Mouse (Mus musculus): ENCODE data around the gene Tceal6. TPM values are rescaled to one million over a fixed set of nuclear protein-coding genes. Genes with fewer than 3 reads are reported as not detected.
"Not testable (repeated sequence)": the region's sequence is repeated elsewhere in the genome, so short reads cannot be mapped to it uniquely, and the experiment has no call there.

Tceal6 gene
- total RNA-seq (2018; cell fraction: chromatin; rRNA removed), result not detected
- total RNA-seq (2018; cell fraction: cytosol; rRNA removed), result not detected
- not detected for total RNA-seq (2018; cell fraction: nucleus; rRNA removed)
- not detected in 3 replicates for polyA plus RNA-seq (2018)

DNA sequence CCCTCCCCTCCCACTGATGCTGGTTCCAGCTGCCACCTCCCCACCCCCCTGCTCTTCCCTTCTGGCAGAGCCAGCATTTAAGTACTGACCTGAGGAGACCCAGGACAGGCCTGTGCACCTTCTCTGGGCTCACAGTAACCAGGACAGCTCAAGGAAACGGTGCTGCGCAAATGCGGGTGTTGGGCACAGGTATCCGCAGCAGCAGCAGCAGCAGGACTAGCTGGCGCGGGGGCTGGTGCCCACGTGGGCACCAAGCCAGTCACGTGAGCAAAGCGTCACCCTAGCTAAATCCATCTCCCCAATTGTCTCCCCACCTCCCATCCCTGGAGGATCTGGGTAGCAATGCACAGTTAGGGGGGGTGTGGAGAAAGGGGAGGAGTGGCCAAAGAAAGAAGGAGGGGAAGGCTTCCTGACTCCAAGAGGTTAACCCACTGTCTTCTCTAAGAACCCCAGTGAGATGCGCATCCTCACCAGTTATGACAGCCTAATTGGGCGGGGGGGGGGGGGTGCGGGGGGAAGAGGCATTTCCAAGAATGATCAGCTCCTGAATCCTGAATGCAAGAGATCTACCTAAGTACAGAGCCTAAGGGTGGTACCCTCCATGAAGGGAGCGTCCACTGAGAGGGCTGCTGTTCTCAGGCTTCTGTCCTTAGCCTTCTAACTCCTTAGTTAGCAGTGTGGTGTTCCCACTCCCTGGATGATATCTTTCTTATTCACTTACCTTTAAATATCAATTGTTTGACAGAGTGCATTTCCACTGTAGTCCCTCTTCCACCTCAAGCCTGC, at the start of gene Tceal6:
Tceal6 (minus strand) TSS at position 252 of the 786 bp plus-strand sequence.
- 19% methylated on average over 13 of the region's 13 CpGs for WGBS (ENCODE audit: missing documents)
- no peaks in the 10 kb centered on the region for H3K79me2 ChIP-seq (ENCODE audit: inconsistent target)
- H3K27ac ChIP-seq, result no peak within 1 kb of the TSS
- no peaks in the 10 kb centered on the region for H3K36me3 ChIP-seq (ENCODE audit: inconsistent target)
- H3K4me3 ChIP-seq (ENCODE audit: inconsistent target), result no peak within 1 kb of the TSS

DNA sequence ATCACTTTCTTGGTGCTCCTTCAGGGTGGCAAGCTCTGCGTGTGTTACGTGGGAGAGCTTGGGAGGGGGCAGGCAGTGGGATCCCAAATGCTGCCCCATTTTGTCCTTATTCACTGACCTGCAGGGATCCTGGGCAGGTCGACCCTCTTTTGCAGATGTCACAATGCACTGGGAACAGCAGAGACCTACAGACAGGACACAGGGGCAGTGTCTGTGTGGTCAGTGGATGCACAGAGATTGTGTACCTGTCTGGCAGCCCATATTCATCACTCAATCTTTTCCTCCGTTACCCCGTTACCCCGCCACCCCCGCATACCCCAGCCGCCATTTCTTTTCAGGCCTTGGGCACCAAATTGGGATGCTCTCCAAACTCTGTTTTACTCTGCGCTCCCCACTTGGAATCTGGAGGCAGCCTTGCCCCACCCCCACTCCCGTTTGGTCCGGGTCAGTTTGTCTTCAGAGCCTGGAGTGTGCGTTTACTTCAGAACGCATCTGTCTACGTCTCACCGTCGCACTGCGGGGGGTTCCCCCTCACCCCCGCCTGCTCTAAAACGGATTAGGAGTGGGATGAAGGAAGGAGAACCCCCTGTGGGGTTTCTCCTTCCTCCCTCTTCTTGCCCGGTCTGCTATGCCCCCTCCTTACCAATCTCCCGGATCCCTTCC, 583 bp downstream of the Tceal6 start:
- not testable (repeated sequence) for H3K36me3 ChIP-seq (ENCODE audit: inconsistent target)

DNA sequence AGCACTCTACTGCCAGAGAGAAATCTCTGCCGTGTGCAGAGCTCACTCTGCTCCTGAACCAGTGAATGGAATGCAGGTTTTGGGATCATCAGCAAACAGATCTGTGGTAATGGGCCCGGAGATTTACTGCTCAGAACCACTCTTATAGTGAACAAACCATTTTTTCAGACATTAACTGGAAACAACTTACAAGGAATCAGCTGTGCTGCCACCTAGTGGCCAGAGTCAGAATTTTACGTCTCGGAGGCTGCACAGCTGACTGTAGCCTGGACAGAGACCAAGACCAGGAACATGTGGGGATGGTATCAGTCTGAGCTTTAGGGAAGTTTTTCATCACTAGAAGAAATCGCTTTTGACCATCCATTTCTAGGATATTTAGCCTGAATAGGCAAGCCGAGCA, 20.6 kb downstream of the Tceal6 start:
- not testable (repeated sequence) for H3K79me2 ChIP-seq (ENCODE audit: inconsistent target); H3K36me3 ChIP-seq (ENCODE audit: inconsistent target); H3K27ac ChIP-seq; H3K4me3 ChIP-seq (ENCODE audit: inconsistent target)
- WGBS (ENCODE audit: missing documents), result no CpG with 5 or more reads among the region's 6 CpGs

More for the DNA sequence above, 583 bp downstream of the Tceal6 start:
- 27% methylated on average over 15 of the region's 21 CpGs for WGBS (ENCODE audit: missing documents)
- H3K27ac ChIP-seq; H3K79me2 ChIP-seq (ENCODE audit: inconsistent target); H3K4me3 ChIP-seq (ENCODE audit: inconsistent target): not testable (repeated sequence)

DNA sequence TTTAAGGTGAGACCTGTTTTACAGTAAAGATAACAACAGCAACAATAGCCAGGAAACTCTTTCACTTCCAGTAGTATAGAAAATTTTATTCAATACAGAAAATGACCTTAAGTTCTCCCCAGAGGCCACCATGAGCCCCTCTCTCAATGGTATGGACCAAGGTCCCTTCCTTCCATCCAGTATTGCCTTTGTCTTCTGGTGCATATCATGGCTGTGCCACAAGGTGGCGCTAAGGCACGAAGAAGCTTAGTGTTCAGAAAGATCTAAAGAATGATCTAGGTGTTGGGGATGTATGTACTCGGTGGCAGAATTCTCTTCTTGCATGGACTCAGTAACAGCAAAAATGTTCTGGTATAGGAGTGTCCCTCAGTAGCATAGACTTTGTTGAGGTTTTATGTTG, 21.8 kb downstream of the Tceal6 start:
- no CpG with 5 or more reads among the region's 3 CpGs for WGBS (ENCODE audit: missing documents)
- H3K4me3 ChIP-seq (ENCODE audit: inconsistent target), result not testable (repeated sequence)

DNA sequence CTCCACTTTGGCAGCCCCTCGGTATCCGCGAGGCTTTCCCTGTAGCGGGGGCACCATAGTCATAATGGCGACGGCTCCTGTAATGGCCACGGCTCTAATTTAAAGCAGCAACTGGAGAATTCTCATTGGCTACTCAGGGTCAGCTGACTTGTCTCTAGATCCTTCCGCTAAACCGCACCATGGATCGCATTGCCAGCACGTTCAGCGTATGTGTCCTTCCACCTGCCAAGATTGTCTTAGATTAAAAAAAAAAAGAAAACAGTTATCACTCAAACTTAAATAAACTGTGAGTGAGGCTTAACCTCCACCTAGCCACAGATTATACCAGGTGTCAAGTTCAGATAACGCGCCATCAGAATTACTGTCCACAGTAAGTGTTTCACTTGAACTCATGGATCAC, 33.0 kb downstream of the Tceal6 start, which contains the start of gene Gm15023:
Gm15023 (minus strand) TSS at position 101 of the 400 bp plus-strand sequence.
- H3K36me3 ChIP-seq (ENCODE audit: inconsistent target); H3K79me2 ChIP-seq (ENCODE audit: inconsistent target); H3K27ac ChIP-seq; H3K4me3 ChIP-seq (ENCODE audit: inconsistent target): not testable (repeated sequence)
- no CpG with 5 or more reads among the region's 14 CpGs for WGBS (ENCODE audit: missing documents)

More for the DNA sequence above, 21.8 kb downstream of the Tceal6 start:
- H3K27ac ChIP-seq; H3K36me3 ChIP-seq (ENCODE audit: inconsistent target); H3K79me2 ChIP-seq (ENCODE audit: inconsistent target): not testable (repeated sequence)

Other genes starting within 250 kb of the Tceal6 start
- gene Nxf2, start 245.9 kb downstream of the Tceal6 start, polyA plus RNA-seq (2018), result 0.14 TPM in 1 of 3 replicates, not detected in the others
- gene Zmat1, start 201.5 kb downstream of the Tceal6 start, polyA plus RNA-seq (2018), result 3.5 to 8.8 TPM (median 4.4 TPM) in 3 replicates
- gene Gm15023, start 33.1 kb downstream of the Tceal6 start, polyA plus RNA-seq (2018), result not detected in 3 replicates
- not detected in 3 replicates for gene Pramel3, start 91.6 kb upstream of the Tceal6 start, polyA plus RNA-seq (2018)
- not detected in 3 replicates for gene Gm5128, start 162.6 kb upstream of the Tceal6 start, polyA plus RNA-seq (2018)
- not detected in 3 replicates for gene Gm7903, start 223.1 kb upstream of the Tceal6 start, polyA plus RNA-seq (2018)

Data from macrophage (primary cell).